Mouse (Mus musculus) C2C12 (cell line): ENCODE results near the gene Prr22. TPM values are rescaled to one million over a fixed set of nuclear protein-coding genes. Genes with fewer than 3 reads are reported as not detected.

Experiments
- H3K27me3 ChIP-seq: one replicate; pipeline ENCODE4 v1.6.1; 2011; ENCODE audit not compliant: control insufficient read depth, insufficient read depth, insufficient read length
- H3K36me3 ChIP-seq: one replicate; pipeline ENCODE4 v1.6.1; 2011; ENCODE audit not compliant: control insufficient read depth, insufficient read depth
- H3K4me3 ChIP-seq: one replicate; pipeline ENCODE4 v1.5.1; 2011; ENCODE audit warnings: mild to moderate bottlenecking, control low read depth; ENCODE audit not compliant: poor library complexity, insufficient read depth, severe bottlenecking
- H3K79me2 ChIP-seq: one replicate; pipeline ENCODE4 v1.6.1; 2011; ENCODE audit not compliant: control insufficient read depth, insufficient read depth
- H3K79me3 ChIP-seq: one replicate; pipeline ENCODE4 v1.6.1; 2011; ENCODE audit warnings: low read depth, control low read depth
- H3ac ChIP-seq: one replicate; pipeline ENCODE3; 2011; ENCODE audit warnings: low read depth; ENCODE audit not compliant: control insufficient read depth, insufficient read length
- CEBPB ChIP-seq: IDR thresholded peaks from one replicate; pipeline ENCODE4 v1.6.1; 2011; ENCODE audit warnings: low read depth, mild to moderate bottlenecking, control low read depth, moderate library complexity
- CTCF ChIP-seq: IDR thresholded peaks from one replicate; pipeline ENCODE4 v1.5.1; 2011; ENCODE audit not compliant: control insufficient read depth, insufficient read depth, insufficient read length
- FOSL1 ChIP-seq: IDR thresholded peaks from one replicate; pipeline ENCODE4 v1.8.0; 2011; ENCODE audit warnings: mild to moderate bottlenecking, low read length; ENCODE audit not compliant: poor library complexity, insufficient read depth, severe bottlenecking
- MAX ChIP-seq: IDR thresholded peaks from one replicate; pipeline ENCODE4 v1.6.1; 2011; ENCODE audit warnings: mild to moderate bottlenecking, control low read depth
- MYOD1 ChIP-seq: IDR thresholded peaks from one replicate; pipeline ENCODE4 v1.6.1; 2011; ENCODE audit warnings: low read depth; ENCODE audit not compliant: control insufficient read depth, insufficient read length
- MYOG ChIP-seq: IDR thresholded peaks from one replicate; pipeline ENCODE4 v1.6.1; 2011; ENCODE audit not compliant: control insufficient read depth, insufficient read length; ENCODE audit errors: extremely low read depth
- USF1 ChIP-seq: IDR thresholded peaks from one replicate; pipeline ENCODE4 v1.6.1; 2011; ENCODE audit warnings: low read depth, mild to moderate bottlenecking, control low read depth, moderate library complexity
- polyA plus RNA-seq: library from polyadenylated mRNA; unstranded; fragments of >200 nt; fragmentation: generic; extraction: Trizol; gene quantifications from one replicate; pipeline ENCODE4 v1.2.1, GENCODE M21; 2012; ENCODE audit warnings: missing spikeins

The Prr22 gene
- polyA plus RNA-seq, 1 experiment, result 0.47 TPM

GRCm38 (mm10) chr17:56744173-56744572, 25.9 kb upstream of the Prr22 start:
- no peaks in the 10 kb centered on the region for H3K79me2 ChIP-seq
- no peaks in the 10 kb centered on the region for H3K36me3 ChIP-seq
- H3K4me3 ChIP-seq, result no peak overlapping the region
- no peaks in the 10 kb centered on the region for H3K79me3 ChIP-seq
- peaks cover 41% of the 10 kb centered on the region for H3K27me3 ChIP-seq
- no peak overlapping the region for H3ac ChIP-seq
- TF ChIP-seq MAX, result no peak
- no peak for TF ChIP-seq MYOG
- TF ChIP-seq MYOD1, result no peak
- TF ChIP-seq CEBPB, result no peak
- TF ChIP-seq CTCF, result no peak
- no peak for TF ChIP-seq USF1
- no peak for TF ChIP-seq FOSL1

- no peak for TF ChIP-seq CTCF
- no peak for TF ChIP-seq MAX
- TF ChIP-seq MYOD1, result no peak
- no peak for TF ChIP-seq MYOG
- TF ChIP-seq USF1, result no peak
- TF ChIP-seq FOSL1, result no peak
- no peak for TF ChIP-seq CEBPB
Measured at GRCm38 (mm10) chr17:56751404-56752072, 18.5 kb upstream of the Prr22 start.

GRCm38 (mm10) chr17:56753452-56753851, 16.6 kb upstream of the Prr22 start:
- H3K4me3 ChIP-seq, result no peak overlapping the region
- H3K36me3 ChIP-seq, result no peaks in the 10 kb centered on the region
- H3K79me3 ChIP-seq, result no peaks in the 10 kb centered on the region
- peaks cover 40% of the 10 kb centered on the region for H3K27me3 ChIP-seq
- H3ac ChIP-seq, result no peak overlapping the region
- no peaks in the 10 kb centered on the region for H3K79me2 ChIP-seq
- TF ChIP-seq FOSL1 (no peak), MYOD1 (no peak), MAX (no peak), MYOG (no peak), USF1 (no peak), CEBPB (no peak), CTCF (no peak)

More at GRCm38 (mm10) chr17:56751404-56752072, 18.5 kb upstream of the Prr22 start:
- H3K79me2 ChIP-seq, result no peaks in the 10 kb centered on the region
- no peak overlapping the region for H3K4me3 ChIP-seq
- H3K79me3 ChIP-seq, result no peaks in the 10 kb centered on the region
- peaks cover 40% of the 10 kb centered on the region for H3K27me3 ChIP-seq
- H3K36me3 ChIP-seq, result no peaks in the 10 kb centered on the region
- H3ac ChIP-seq, result no peak overlapping the region

GRCm38 (mm10) chr17:56754271-56755185, 15.5 kb upstream of the Prr22 start:
- peaks cover 36% of the 10 kb centered on the region for H3K27me3 ChIP-seq
- no peak overlapping the region for H3K4me3 ChIP-seq
- TF ChIP-seq CEBPB, result no peak
- TF ChIP-seq MYOD1, result no peak
- no peak for TF ChIP-seq USF1
- TF ChIP-seq CTCF, result no peak
- TF ChIP-seq MYOG, result no peak
- TF ChIP-seq MAX, result no peak
- no peak for TF ChIP-seq FOSL1
- no peaks in the 10 kb centered on the region for H3K36me3 ChIP-seq
- H3ac ChIP-seq, result no peak overlapping the region
- H3K79me2 ChIP-seq, result no peaks in the 10 kb centered on the region
- H3K79me3 ChIP-seq, result no peaks in the 10 kb centered on the region

- TF ChIP-seq MYOD1 (no peak), CTCF (no peak), MAX (no peak), CEBPB (no peak), FOSL1 (no peak), USF1 (no peak), MYOG (no peak)
- Histone ChIP-seq H3K36me3 (no peaks in the 10 kb centered on the region), H3K4me3 (no peak overlapping the region), H3K79me3 (no peaks in the 10 kb centered on the region), H3K79me2 (no peaks in the 10 kb centered on the region), H3ac (peak overlapping the region; percentile 33), H3K27me3 (peaks cover 30% of the 10 kb centered on the region)
Measured at GRCm38 (mm10) chr17:56756703-56757399, 13.2 kb upstream of the Prr22 start.
